Mouse (Mus musculus): ENCODE results near the gene Vax1. TPM values are rescaled to one million over a fixed set of nuclear protein-coding genes. Genes with fewer than 3 reads are reported as not detected.

The Vax1 gene
- total RNA-seq (2021) = not detected
- long read RNA-seq, experiment 1 = 0 reads
- long read RNA-seq, experiment 2 = 0 reads

GRCm38 (mm10) chr19:59169936-59170765, at the start of gene Vax1:
Gene Vax1, minus strand, starts transcription at chr19:59170056.
- no peak within 1 kb of the TSS for H3K27ac ChIP-seq
- TF ChIP-seq CTCF (IDR thresholded peaks at IDR 0.05) = no peak
- intact Hi-C loops (cut with DNase I) = no loop called here
- peak within 1 kb of the TSS; percentile 64 for H3K4me3 ChIP-seq
- no peak for DNase-seq

GRCm38 (mm10) chr19:59218991-59219390, 49.1 kb upstream of the Vax1 start, which contains the start of gene Kcnk18:
Gene Kcnk18, plus strand, starts transcription at chr19:59219214.
- Histone ChIP-seq H3K27ac (no peak within 1 kb of the TSS), H3K4me3 (no peak within 1 kb of the TSS)
- DNase-seq = no peak
- TF ChIP-seq CTCF (IDR thresholded peaks at IDR 0.05) = no peak
- intact Hi-C loops (cut with DNase I) = no loop called here

- DNase-seq = no peak
- intact Hi-C loops (cut with DNase I) = no loop called here
- H3K27ac ChIP-seq = no peak overlapping the region
- no peak overlapping the region for H3K4me3 ChIP-seq
- TF ChIP-seq CTCF (IDR thresholded peaks at IDR 0.05) = no peak
These were observed 47.0 kb upstream of the Vax1 start for GRCm38 (mm10) chr19:59216891-59217290.

- H3K27ac ChIP-seq = no peak overlapping the region
- TF ChIP-seq CTCF (IDR thresholded peaks at IDR 0.05) = no peak
- H3K4me3 ChIP-seq = no peak overlapping the region
- intact Hi-C loops (cut with DNase I) = loop anchor here (1.0 kb wide), 1 partner anchor 298 kb away; no protein-coding TSS in a partner anchor
- no peak for DNase-seq
These were observed 39.1 kb upstream of the Vax1 start for GRCm38 (mm10) chr19:59208986-59209385.

- no peak overlapping the region for H3K4me3 ChIP-seq
- H3K27ac ChIP-seq = no peak overlapping the region
- TF ChIP-seq CTCF (IDR thresholded peaks at IDR 0.05) = peak; percentile 75
- intact Hi-C loops (cut with DNase I) = loop anchor here (1.0 kb wide), 1 partner anchor 297 kb away; no protein-coding TSS in a partner anchor
- DNase-seq = peak; percentile 49
These were observed 38.6 kb upstream of the Vax1 start for GRCm38 (mm10) chr19:59208475-59208874.

- DNase-seq = peak; percentile 57
These were observed 28.3 kb upstream of the Vax1 start for GRCm38 (mm10) chr19:59198161-59198560.

GRCm38 (mm10) chr19:59196111-59196666, 26.3 kb upstream of the Vax1 start:
- Histone ChIP-seq H3K27ac (no peak overlapping the region), H3K4me3 (no peak overlapping the region)
- peak; percentile 51 for TF ChIP-seq CTCF (IDR thresholded peaks at IDR 0.05)
- intact Hi-C loops (cut with DNase I) = loop anchor here (5.0 to 10.0 kb wide), 2 partner anchors 284 to 391 kb away; no protein-coding TSS in a partner anchor
- DNase-seq = peak; percentile 33

More at GRCm38 (mm10) chr19:59198161-59198560, 28.3 kb upstream of the Vax1 start:
- Histone ChIP-seq H3K27ac (no peak overlapping the region), H3K4me3 (no peak overlapping the region)
- TF ChIP-seq CTCF (IDR thresholded peaks at IDR 0.05) = peak; percentile 83
- intact Hi-C loops (cut with DNase I) = loop anchor here (5.0 to 10.0 kb wide), 2 partner anchors 286 to 393 kb away; no protein-coding TSS in a partner anchor

GRCm38 (mm10) chr19:59195181-59195770, 25.4 kb upstream of the Vax1 start:
- no peak for TF ChIP-seq CTCF (IDR thresholded peaks at IDR 0.05)
- intact Hi-C loops (cut with DNase I) = loop anchor here (5.0 to 10.0 kb wide), 2 partner anchors 283 to 390 kb away; no protein-coding TSS in a partner anchor
- Histone ChIP-seq H3K4me3 (no peak overlapping the region), H3K27ac (no peak overlapping the region)
- no peak for DNase-seq

- H3K27ac ChIP-seq = no peak overlapping the region
- H3K4me3 ChIP-seq = peak overlapping the region; percentile 59
- DNase-seq = no peak
- TF ChIP-seq CTCF (IDR thresholded peaks at IDR 0.05) = no peak
- intact Hi-C loops (cut with DNase I) = loop anchor here (10.0 kb wide), 1 partner anchor 389 kb away; no protein-coding TSS in a partner anchor
These were observed 24.3 kb upstream of the Vax1 start for GRCm38 (mm10) chr19:59193986-59194820.

- Histone ChIP-seq H3K4me3 (peak overlapping the region; percentile 59), H3K27ac (no peak overlapping the region)
- no peak for TF ChIP-seq CTCF (IDR thresholded peaks at IDR 0.05)
- intact Hi-C loops (cut with DNase I) = loop anchor here (10.0 kb wide), 1 partner anchor 389 kb away; no protein-coding TSS in a partner anchor
- no peak for DNase-seq
These were observed 23.6 kb upstream of the Vax1 start for GRCm38 (mm10) chr19:59193456-59193855.

- no peak overlapping the region for H3K4me3 ChIP-seq
- TF ChIP-seq CTCF (IDR thresholded peaks at IDR 0.05) = no peak
- intact Hi-C loops (cut with DNase I) = loop anchor here (10.0 kb wide), 1 partner anchor 388 kb away; no protein-coding TSS in a partner anchor
- no peak overlapping the region for H3K27ac ChIP-seq
- DNase-seq = no peak
These were observed 22.6 kb upstream of the Vax1 start for GRCm38 (mm10) chr19:59192491-59192890.

- no peak overlapping the region for H3K4me3 ChIP-seq
- no peak for DNase-seq
- intact Hi-C loops (cut with DNase I) = loop anchor here (10.0 kb wide), 1 partner anchor 386 kb away; no protein-coding TSS in a partner anchor
- no peak overlapping the region for H3K27ac ChIP-seq
- no peak for TF ChIP-seq CTCF (IDR thresholded peaks at IDR 0.05)
These were observed 21.3 kb upstream of the Vax1 start for GRCm38 (mm10) chr19:59191123-59191505.

All from gastrocnemius, adult 2 months (tissue).